Mouse (Mus musculus) liver, embryonic 16.5 days (tissue): ENCODE measurements around the gene Serpina3a. TPM values are rescaled to one million over a fixed set of nuclear protein-coding genes. Genes with fewer than 3 reads are reported as not detected.
A peak's percentile ranks its signal among the peaks of the same experiment; 100 is the strongest.
"Not testable (repeated sequence)": the region's sequence is repeated elsewhere in the genome, so short reads cannot be mapped to it uniquely, and the experiment has no call there.

Experiments
- ATAC-seq: fragments of 200-750 bp; cut with Nextera tagmentation; 2 replicates; pipeline ENCODE4 v1.8.0; 2017; ENCODE audit warnings: low read depth, mild to moderate bottlenecking, moderate number of reproducible peaks, moderate library complexity
- H3K27ac ChIP-seq: fragments of 300-500 bp; sonication (generic); 2 replicates; pipeline ENCODE4 v1.5.1; 2014; ENCODE audit warnings: mild to moderate bottlenecking, low read length
- H3K27me3 ChIP-seq: fragments of 300-500 bp; sonication (generic); 2 replicates; pipeline ENCODE4 v1.6.1; 2014; ENCODE audit warnings: low read depth, low read length, mixed read lengths; ENCODE audit not compliant: control insufficient read depth, insufficient read depth
- H3K36me3 ChIP-seq: fragments of 300-500 bp; sonication (generic); 2 replicates; pipeline ENCODE4 v1.6.1; 2014; ENCODE audit warnings: mild to moderate bottlenecking; ENCODE audit not compliant: control insufficient read depth, insufficient read depth
- H3K4me1 ChIP-seq: fragments of 300-500 bp; sonication (generic); 2 replicates; pipeline ENCODE4 v1.6.1; 2014; ENCODE audit warnings: low read depth, low read length, mixed read lengths; ENCODE audit not compliant: control insufficient read depth
- H3K4me2 ChIP-seq: fragments of 300-500 bp; sonication (generic); 2 replicates; pipeline ENCODE4 v1.6.1; 2014; ENCODE audit warnings: low read depth, low read length, mixed read lengths
- H3K4me3 ChIP-seq: fragments of 300-500 bp; sonication (generic); 2 replicates; pipeline ENCODE4 v1.5.1; 2014; ENCODE audit warnings: low read depth, mild to moderate bottlenecking, low read length
- H3K9ac ChIP-seq: fragments of 300-500 bp; sonication (generic); 2 replicates; pipeline ENCODE4 v1.6.1; 2014; ENCODE audit warnings: low read depth, low read length
- H3K9me3 ChIP-seq: fragments of 300-500 bp; sonication (generic); replicated peaks from 2 replicates; pipeline ENCODE4 v1.6.1; 2016; ENCODE audit warnings: low read length; ENCODE audit not compliant: control insufficient read depth
- WGBS: fragments of 180-500 bp; shearing (Covaris S2); extraction: QIAGEN DNeasy Blood & Tissue Kit; methylation state at CpG from one replicate; pipeline ENCODE4 v1.1.7; 2014; ENCODE audit not compliant: insufficient replicate concordance; 5-methylcytosine and 5-hydroxymethylcytosine counted together
- polyA plus RNA-seq: library from polyadenylated mRNA; unstranded; fragments of >200 nt; fragmentation: Nextera tagmentation; extraction: Ambion mirVana; gene quantifications from 2 replicates; pipeline ENCODE4 v1.2.1, GENCODE M21; 2015

Gene Serpina3a
- polyA plus RNA-seq: not detected in 2 replicates

- H3K27me3 ChIP-seq, ATAC-seq, H3K36me3 ChIP-seq, H3K4me3 ChIP-seq, H3K27ac ChIP-seq, H3K4me2 ChIP-seq, H3K9me3 ChIP-seq, H3K9ac ChIP-seq, H3K4me1 ChIP-seq: not testable (repeated sequence)
- 77% methylated on average over 11 of the region's 11 CpGs for WGBS
Observed at GRCm38 (mm10) chr12:104112333-104112732, at the start of gene Serpina3a. Gene Serpina3a, plus strand, starts transcription at chr12:104112724.

DNA sequence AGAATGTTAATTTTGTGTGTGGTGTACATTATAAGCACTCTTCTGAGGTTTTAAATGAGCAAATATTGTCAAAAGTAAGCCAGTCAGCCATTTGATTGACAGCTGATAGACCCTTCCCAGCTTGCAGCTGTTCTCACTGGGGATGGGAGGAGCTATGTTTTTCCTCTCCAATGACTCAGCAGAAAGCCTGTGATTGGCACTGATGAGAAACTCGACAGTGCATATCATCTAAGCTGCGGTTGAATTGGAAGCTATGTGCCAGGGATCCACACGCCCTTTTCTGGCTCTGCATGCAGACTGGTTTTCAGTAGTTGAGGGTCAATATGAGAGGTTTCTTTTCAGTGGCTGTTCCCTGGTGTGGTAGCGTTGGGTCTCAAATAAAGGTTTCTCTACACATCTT, 48.0 kb upstream of the Serpina3a start:
- no peaks in the 10 kb centered on the region for H3K4me1 ChIP-seq
- WGBS: 41% methylated on average over 4 of the region's 4 CpGs
- no peak overlapping the region for H3K9ac ChIP-seq
- H3K27me3 ChIP-seq: no peaks in the 10 kb centered on the region
- H3K4me3 ChIP-seq: no peak overlapping the region
- H3K9me3 ChIP-seq: no peaks in the 10 kb centered on the region
- no peak for ATAC-seq
- no peaks in the 10 kb centered on the region for H3K36me3 ChIP-seq
- H3K27ac ChIP-seq: no peak overlapping the region
- H3K4me2 ChIP-seq: no peak overlapping the region

DNA sequence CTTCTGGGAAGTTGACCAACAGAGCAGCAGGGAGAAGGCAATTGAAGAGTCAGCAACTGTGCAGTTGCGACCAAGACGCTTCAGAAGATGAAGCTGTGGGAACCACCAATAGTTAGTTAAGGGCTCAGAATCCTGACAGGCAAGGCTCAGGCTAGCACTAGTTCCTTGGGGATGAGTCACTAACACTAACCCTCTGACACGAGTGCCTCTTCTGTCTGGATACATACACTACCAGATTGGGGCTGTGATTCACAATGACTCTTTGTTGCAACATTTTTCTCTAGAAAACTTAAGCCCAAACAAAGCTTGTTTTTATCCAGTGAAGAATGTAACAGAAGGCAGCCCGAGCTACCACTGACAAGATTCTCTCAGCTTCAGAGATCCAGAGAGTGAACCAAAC, 47.5 kb upstream of the Serpina3a start:
- Histone ChIP-seq H3K4me2 (no peak overlapping the region), H3K36me3 (no peaks in the 10 kb centered on the region), H3K9ac (no peak overlapping the region), H3K4me3 (no peak overlapping the region), H3K4me1 (no peaks in the 10 kb centered on the region), H3K9me3 (no peaks in the 10 kb centered on the region), H3K27ac (no peak overlapping the region), H3K27me3 (no peaks in the 10 kb centered on the region)
- no peak for ATAC-seq
- 57% methylated on average over 4 of the region's 4 CpGs for WGBS

DNA sequence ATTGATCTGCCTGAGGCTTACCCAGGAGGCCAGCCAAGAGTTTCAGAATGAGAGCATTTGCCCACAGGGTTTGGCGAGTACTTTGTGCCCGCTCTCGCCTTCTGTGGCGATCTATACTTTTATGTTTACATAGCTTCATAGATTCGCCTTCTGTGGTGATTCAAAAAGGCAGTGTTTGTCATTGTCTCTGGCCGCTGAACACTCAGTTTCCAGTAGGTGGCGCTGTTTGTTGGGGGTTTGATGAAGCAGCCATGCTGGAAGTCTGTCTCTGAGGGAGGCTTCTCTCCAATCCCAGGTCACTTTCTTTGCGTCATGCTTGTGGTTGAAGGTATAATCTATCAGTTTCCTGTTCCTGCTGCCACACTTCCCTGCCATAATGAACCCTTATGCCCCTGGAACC, 46.3 kb upstream of the Serpina3a start:
- no peaks in the 10 kb centered on the region for H3K27me3 ChIP-seq

DNA sequence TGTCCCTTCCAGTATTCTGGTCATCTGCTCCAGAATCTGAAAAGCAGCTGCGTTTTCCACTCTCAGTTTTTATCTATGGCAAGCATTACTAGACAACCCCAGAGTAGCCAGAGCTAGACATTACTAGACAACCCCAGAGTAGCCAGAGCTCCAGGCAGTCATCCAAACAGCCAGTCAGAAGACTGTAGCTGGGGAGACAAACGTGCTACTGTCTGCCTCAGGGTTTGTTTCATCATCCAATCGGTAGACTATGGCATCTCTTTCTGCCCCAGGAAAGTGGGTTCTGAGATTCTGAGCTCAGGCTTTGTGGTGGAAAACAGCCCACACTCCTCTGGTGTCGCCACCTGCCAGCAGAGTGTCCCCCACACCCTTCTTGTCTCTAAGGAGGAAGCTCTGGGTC, 45.0 kb upstream of the Serpina3a start:
- Histone ChIP-seq H3K9me3 (no peaks in the 10 kb centered on the region), H3K4me3 (no peak overlapping the region), H3K4me2 (no peak overlapping the region), H3K4me1 (no peaks in the 10 kb centered on the region), H3K27me3 (no peaks in the 10 kb centered on the region), H3K9ac (no peak overlapping the region), H3K27ac (no peak overlapping the region), H3K36me3 (no peaks in the 10 kb centered on the region)
- 15% methylated on average over 4 of the region's 4 CpGs for WGBS
- ATAC-seq: peak; percentile 56

More for the DNA sequence above, 46.3 kb upstream of the Serpina3a start:
- no peak overlapping the region for H3K4me2 ChIP-seq
- H3K36me3 ChIP-seq: no peaks in the 10 kb centered on the region
- H3K9ac ChIP-seq: no peak overlapping the region
- WGBS: 11% methylated on average over 8 of the region's 8 CpGs
- H3K9me3 ChIP-seq: no peaks in the 10 kb centered on the region
- peak; percentile 17; the same call in 1 of the 2 replicates for ATAC-seq
- H3K4me1 ChIP-seq: no peaks in the 10 kb centered on the region
- H3K4me3 ChIP-seq: no peak overlapping the region
- H3K27ac ChIP-seq: no peak overlapping the region

GRCm38 (mm10) chr12:104069620-104070019, 42.9 kb upstream of the Serpina3a start:
- Histone ChIP-seq H3K27ac (no peak overlapping the region), H3K27me3 (no peaks in the 10 kb centered on the region), H3K4me3 (no peak overlapping the region), H3K9ac (no peak overlapping the region), H3K4me1 (no peaks in the 10 kb centered on the region), H3K36me3 (no peaks in the 10 kb centered on the region), H3K9me3 (no peaks in the 10 kb centered on the region), H3K4me2 (no peak overlapping the region)
- peak; percentile 40; the same call in 1 of the 2 replicates for ATAC-seq
- WGBS: 3% methylated on average over 2 of the region's 2 CpGs

DNA sequence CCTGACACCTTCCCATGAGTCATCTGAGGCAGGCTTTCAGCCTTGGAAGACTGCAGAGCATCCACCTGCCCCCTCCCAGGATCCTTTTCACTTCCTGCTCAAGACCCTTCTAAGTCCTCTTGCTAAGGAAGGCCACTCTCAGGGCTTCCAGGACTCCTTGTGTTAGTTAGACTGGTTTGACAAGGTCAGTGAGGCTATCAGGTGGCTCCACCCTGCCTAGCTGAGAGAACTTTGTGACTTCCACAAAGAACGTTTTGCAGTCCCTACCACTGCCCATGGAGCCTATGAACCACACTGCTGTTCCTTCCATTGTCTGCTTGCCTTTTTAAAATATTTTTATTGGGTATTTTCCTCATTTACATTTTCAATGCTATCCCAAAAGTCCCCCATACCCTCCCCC, 40.8 kb upstream of the Serpina3a start:
- H3K9me3 ChIP-seq: no peaks in the 10 kb centered on the region
- H3K27ac ChIP-seq: no peak overlapping the region
- H3K4me2 ChIP-seq: no peak overlapping the region
- no peak overlapping the region for H3K9ac ChIP-seq
- no peaks in the 10 kb centered on the region for H3K36me3 ChIP-seq
- H3K4me3 ChIP-seq: no peak overlapping the region
- H3K4me1 ChIP-seq: no peaks in the 10 kb centered on the region
- 13% methylated on average over 1 of the region's 1 CpGs for WGBS
- ATAC-seq: no peak
- H3K27me3 ChIP-seq: no peaks in the 10 kb centered on the region

DNA sequence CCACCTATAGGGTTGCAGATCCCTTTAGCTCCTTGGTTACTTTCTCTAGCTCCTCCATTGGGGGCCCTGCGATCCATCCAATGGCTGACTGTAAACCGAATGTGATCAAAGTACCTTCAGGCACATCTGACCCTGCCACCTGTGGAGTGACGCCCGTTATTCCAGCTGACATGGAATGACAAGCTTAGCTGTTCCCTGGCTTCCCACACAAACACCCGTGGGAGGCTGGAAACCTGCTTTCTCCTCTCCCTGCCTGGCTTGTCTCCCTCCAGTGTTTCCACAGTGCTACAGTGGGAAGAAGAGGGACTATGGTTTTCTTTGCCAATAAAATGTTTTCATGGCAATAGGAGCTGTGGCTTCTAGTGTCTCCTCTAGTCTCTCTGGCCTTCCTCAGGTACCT, 40.2 kb upstream of the Serpina3a start:
- Histone ChIP-seq H3K4me3 (no peak overlapping the region), H3K27ac (no peak overlapping the region), H3K4me1 (no peaks in the 10 kb centered on the region; the same call in 1 of the 2 replicates), H3K9ac (no peak overlapping the region), H3K4me2 (no peak overlapping the region), H3K36me3 (no peaks in the 10 kb centered on the region), H3K27me3 (no peaks in the 10 kb centered on the region), H3K9me3 (no peaks in the 10 kb centered on the region)
- no peak for ATAC-seq
- WGBS: 44% methylated on average over 5 of the region's 5 CpGs

DNA sequence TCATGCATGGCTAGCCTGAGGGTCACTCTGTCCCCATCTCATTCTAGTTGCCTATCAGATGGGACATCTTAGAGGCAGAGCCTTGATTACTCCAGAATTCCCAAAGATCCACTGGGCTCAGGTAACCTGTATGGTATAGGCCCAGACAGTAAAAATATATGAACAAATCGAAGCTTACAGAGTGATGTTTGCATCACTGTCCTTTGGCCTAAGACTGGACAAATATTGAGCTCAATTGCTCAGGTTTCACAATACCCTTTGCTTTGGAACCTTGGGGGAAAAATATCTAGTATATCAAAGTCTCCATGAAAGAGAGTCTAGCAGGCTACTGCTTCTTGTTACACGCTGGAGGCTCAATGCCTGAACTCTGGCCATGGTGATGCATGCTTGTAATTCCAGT, 22.4 kb upstream of the Serpina3a start:
- WGBS: 42% methylated on average over 2 of the region's 2 CpGs
- peak; percentile 74 for ATAC-seq

More for the DNA sequence above, 22.4 kb upstream of the Serpina3a start:
- H3K4me3 ChIP-seq: no peak overlapping the region
- no peak overlapping the region for H3K27ac ChIP-seq
- H3K9ac ChIP-seq: no peak overlapping the region
- no peak overlapping the region for H3K4me2 ChIP-seq
- H3K36me3 ChIP-seq: no peaks in the 10 kb centered on the region
- H3K9me3 ChIP-seq: no peaks in the 10 kb centered on the region
- no peaks in the 10 kb centered on the region for H3K27me3 ChIP-seq
- H3K4me1 ChIP-seq: no peaks in the 10 kb centered on the region; the same call in 1 of the 2 replicates
